Mouse (Mus musculus) layer of hippocampus, postnatal 10 days (tissue): Measurements from ENCODE around the gene 6030468B19Rik. TPM values are rescaled to one million over a fixed set of nuclear protein-coding genes. Genes with fewer than 3 reads are reported as not detected.
A peak's percentile ranks its signal among the peaks of the same experiment; 100 is the strongest.
"Not testable (repeated sequence)": the region's sequence is repeated elsewhere in the genome, so short reads cannot be mapped to it uniquely, and the experiment has no call there.

ENCODE experiments used
- DNase-seq, 2 experiments: peaks; one replicate each; pipeline ENCODE4 v3.0.0; 2021; ENCODE audit warnings: low spot score in 2 of 2
- total RNA-seq, 2 experiments: library from RNA; stranded (reverse); gene quantifications; 2 replicates each; pipeline ENCODE4 v1.2.3; 2021

Gene 6030468B19Rik
- total RNA-seq, 2 experiments from 2014 or later, result not detected

GRCm38 (mm10) chr11:117801650-117802049 lies 4.2 kb downstream of the 6030468B19Rik start:
- DNase-seq, result no peak

GRCm38 (mm10) chr11:117803166-117803688 lies 5.8 kb downstream of the 6030468B19Rik start:
- no peak for DNase-seq

- no peak for DNase-seq
Measured at GRCm38 (mm10) chr11:117806781-117807180, 9.3 kb downstream of the 6030468B19Rik start.

GRCm38 (mm10) chr11:117809407-117810311 lies 12.2 kb downstream of the 6030468B19Rik start, which contains the start of the genes Gm20708 and Syngr2:
Gm20708 (plus strand) TSS chr11:117809668.
Syngr2 (plus strand) TSS chr11:117809668.
- peak; percentile 52 to 71 for DNase-seq

- DNase-seq, result peak; percentile 69 to 73
Measured at GRCm38 (mm10) chr11:117810401-117811046, 13.1 kb downstream of the 6030468B19Rik start.

- no peak for DNase-seq
Measured at GRCm38 (mm10) chr11:117813867-117814266, 16.4 kb downstream of the 6030468B19Rik start.

- DNase-seq, result no peak
Measured at GRCm38 (mm10) chr11:117814704-117815366, 17.4 kb downstream of the 6030468B19Rik start.

GRCm38 (mm10) chr11:117815850-117816249 lies 18.4 kb downstream of the 6030468B19Rik start:
- DNase-seq, result not testable (repeated sequence)

GRCm38 (mm10) chr11:117816389-117816996 lies 19.0 kb downstream of the 6030468B19Rik start:
- DNase-seq, result no peak

GRCm38 (mm10) chr11:117819095-117819494 lies 21.6 kb downstream of the 6030468B19Rik start:
- no peak for DNase-seq

- DNase-seq, result no peak
Measured at GRCm38 (mm10) chr11:117820173-117820572, 22.7 kb downstream of the 6030468B19Rik start.

- DNase-seq, result no peak
Measured at GRCm38 (mm10) chr11:117821868-117822267, 24.4 kb downstream of the 6030468B19Rik start.

GRCm38 (mm10) chr11:117822728-117823241 lies 25.3 kb downstream of the 6030468B19Rik start:
- no peak for DNase-seq

GRCm38 (mm10) chr11:117823411-117823810 lies 26.0 kb downstream of the 6030468B19Rik start:
- no peak for DNase-seq

- DNase-seq, result peak; percentile 86
Measured at GRCm38 (mm10) chr11:117824060-117824969, 26.9 kb downstream of the 6030468B19Rik start.

GRCm38 (mm10) chr11:117825333-117826101 lies 28.1 kb downstream of the 6030468B19Rik start, which contains the start of the genes Afmid and Tk1:
Afmid (plus strand) TSS chr11:117825924.
Tk1 (minus strand) TSS chr11:117826092.
- DNase-seq, result peak; percentile 54 to 59

- DNase-seq, result no peak
Measured at GRCm38 (mm10) chr11:117826164-117826563, 28.7 kb downstream of the 6030468B19Rik start.

- DNase-seq, result no peak
Measured at GRCm38 (mm10) chr11:117826916-117827315, 29.5 kb downstream of the 6030468B19Rik start.
